Mouse (Mus musculus) lung, postnatal 0 days (tissue): ENCODE measurements around the gene Rap1b. TPM values are rescaled to one million over a fixed set of nuclear protein-coding genes. Genes with fewer than 3 reads are reported as not detected.

ENCODE experiments used
- ATAC-seq: fragments of 200-750 bp; cut with Nextera tagmentation; 2 replicates; pipeline ENCODE4 v1.8.0; 2017; ENCODE audit warnings: moderate library complexity
- DNase-seq: peaks from one replicate; pipeline ENCODE4 v3.0.0-alpha.2; 2016; ENCODE audit warnings: low spot score
- H3K27ac ChIP-seq: fragments of 300-500 bp; sonication (generic); 2 replicates; pipeline ENCODE4 v1.5.1; 2014; ENCODE audit warnings: antibody characterized with exemption, mild to moderate bottlenecking, low read length, mixed read lengths
- H3K27me3 ChIP-seq: fragments of 300-500 bp; sonication (generic); replicated peaks from 2 replicates; pipeline ENCODE4 v1.6.1; 2014; ENCODE audit warnings: low read length, mixed read lengths; ENCODE audit not compliant: insufficient read depth
- H3K36me3 ChIP-seq: fragments of 300-500 bp; sonication (generic); 2 replicates; pipeline ENCODE4 v1.6.1; 2014; ENCODE audit warnings: low read length, mixed read lengths; ENCODE audit not compliant: insufficient read depth
- H3K4me1 ChIP-seq: fragments of 300-500 bp; sonication (generic); 2 replicates; pipeline ENCODE4 v1.6.1; 2014; ENCODE audit warnings: antibody characterized with exemption, low read depth, low read length, mixed read lengths; ENCODE audit not compliant: insufficient read depth
- H3K4me2 ChIP-seq: fragments of 300-500 bp; sonication (generic); replicated peaks from 2 replicates; pipeline ENCODE4 v1.6.1; 2014; ENCODE audit warnings: low read depth, mild to moderate bottlenecking, low read length, moderate library complexity, mixed read lengths
- H3K4me3 ChIP-seq: fragments of 300-500 bp; sonication (generic); 2 replicates; pipeline ENCODE4 v1.5.1; 2014; ENCODE audit warnings: low read depth, low read length
- H3K9ac ChIP-seq: fragments of 300-500 bp; sonication (generic); replicated peaks from 2 replicates; pipeline ENCODE4 v1.6.1; 2014; ENCODE audit warnings: low read depth, mild to moderate bottlenecking
- H3K9me3 ChIP-seq: fragments of 300-500 bp; sonication (generic); 2 replicates; pipeline ENCODE4 v1.6.1; 2016; ENCODE audit warnings: low read length, mixed read lengths
- CTCF ChIP-seq: IDR thresholded peaks from 2 replicates; pipeline ENCODE4 v1.5.1; 2016; ENCODE audit warnings: antibody characterized with exemption, mild to moderate bottlenecking
- EP300 ChIP-seq: IDR thresholded peaks from 2 replicates; pipeline ENCODE4 v1.6.1; 2016; ENCODE audit warnings: antibody characterized with exemption, mild to moderate bottlenecking, control low read depth
- WGBS: fragments of 180-500 bp; shearing (Covaris S2); extraction: QIAGEN DNeasy Blood & Tissue Kit; methylation state at CpG from one replicate; pipeline ENCODE4 v1.1.7; 2014; 5-methylcytosine and 5-hydroxymethylcytosine counted together
- polyA plus RNA-seq: library from polyadenylated mRNA; unstranded; fragments of >200 nt; fragmentation: Nextera tagmentation; extraction: Ambion mirVana; gene quantifications from 2 replicates; pipeline ENCODE4 v1.2.1, GENCODE M21; 2015

Rap1b gene
- polyA plus RNA-seq, 1 experiment from 2014 or later, result 268 TPM

DNA sequence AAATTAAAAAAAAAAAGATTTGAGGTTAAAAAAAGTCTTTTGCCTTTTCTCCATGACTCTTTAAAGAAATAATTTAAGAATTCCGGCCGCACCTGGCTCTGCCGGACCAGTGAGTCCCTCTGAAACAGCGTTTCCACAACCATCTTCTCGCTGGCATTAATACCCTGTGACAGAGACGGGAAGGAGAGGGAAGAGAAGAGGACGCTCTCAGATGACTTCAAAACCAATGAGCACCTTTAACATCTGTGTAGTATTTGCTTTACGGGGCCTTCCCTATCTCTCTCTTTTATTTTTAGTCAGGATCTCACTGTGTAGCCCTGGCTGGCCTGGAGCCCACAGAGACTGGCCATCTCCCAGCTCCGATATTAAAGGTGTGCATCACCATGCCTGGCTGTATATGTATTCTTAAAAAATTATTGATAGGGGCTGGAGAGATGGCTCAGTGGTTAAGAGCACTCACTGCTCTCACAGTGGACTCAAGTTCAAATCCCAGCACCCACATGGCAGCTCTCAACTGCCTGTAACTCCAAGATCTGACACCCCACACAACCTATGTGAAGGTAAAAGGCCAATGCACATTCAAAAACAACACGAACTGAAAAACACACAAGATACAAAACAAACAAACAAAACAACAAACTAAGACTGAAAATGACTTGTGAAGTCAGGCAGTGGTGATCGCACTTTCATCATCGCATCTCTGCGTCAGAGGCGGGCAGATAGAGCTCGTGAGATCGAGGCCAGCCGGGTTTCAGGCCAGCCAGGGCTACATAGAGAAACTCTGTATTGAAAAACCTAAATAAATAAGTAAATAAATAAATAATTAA is 68.1 kb downstream of the Rap1b start:
- no peak for DNase-seq
- Histone ChIP-seq H3K36me3 (peaks cover 29% of the 10 kb centered on the region), H3K27me3 (no peaks in the 10 kb centered on the region), H3K4me3 (no peak overlapping the region), H3K9ac (no peak overlapping the region), H3K27ac (no peak overlapping the region), H3K9me3 (no peaks in the 10 kb centered on the region), H3K4me1 (no peaks in the 10 kb centered on the region), H3K4me2 (no peak overlapping the region)
- WGBS, result 93% methylated on average over 17 of the region's 17 CpGs
- TF ChIP-seq CTCF, result no peak
- no peak for TF ChIP-seq EP300
- ATAC-seq, result no peak

DNA sequence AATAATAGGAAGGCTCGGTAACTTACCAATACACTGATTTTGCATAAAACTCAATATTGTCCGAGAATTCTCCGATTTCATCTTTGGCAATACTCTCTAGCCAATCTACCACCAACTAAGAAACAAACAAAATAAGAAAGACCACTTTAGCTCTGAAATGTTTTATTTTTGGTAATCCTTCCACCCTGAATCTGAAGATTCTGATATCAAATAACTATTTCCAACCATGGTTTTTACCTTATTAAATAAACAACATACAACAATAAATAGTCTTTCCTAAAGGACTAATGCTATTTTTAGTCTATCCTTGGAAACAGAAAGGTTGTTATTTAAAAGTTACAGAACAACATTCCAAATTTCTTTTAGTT is 68.7 kb downstream of the Rap1b start:
- Histone ChIP-seq H3K9ac (no peak overlapping the region), H3K36me3 (peaks cover 35% of the 10 kb centered on the region), H3K4me3 (no peak overlapping the region), H3K27ac (no peak overlapping the region), H3K9me3 (no peaks in the 10 kb centered on the region), H3K4me2 (no peak overlapping the region), H3K27me3 (no peaks in the 10 kb centered on the region), H3K4me1 (no peaks in the 10 kb centered on the region)
- 94% methylated on average over 3 of the region's 3 CpGs for WGBS
- ATAC-seq, result no peak
- TF ChIP-seq EP300, result no peak
- no peak for TF ChIP-seq CTCF
- no peak for DNase-seq

DNA sequence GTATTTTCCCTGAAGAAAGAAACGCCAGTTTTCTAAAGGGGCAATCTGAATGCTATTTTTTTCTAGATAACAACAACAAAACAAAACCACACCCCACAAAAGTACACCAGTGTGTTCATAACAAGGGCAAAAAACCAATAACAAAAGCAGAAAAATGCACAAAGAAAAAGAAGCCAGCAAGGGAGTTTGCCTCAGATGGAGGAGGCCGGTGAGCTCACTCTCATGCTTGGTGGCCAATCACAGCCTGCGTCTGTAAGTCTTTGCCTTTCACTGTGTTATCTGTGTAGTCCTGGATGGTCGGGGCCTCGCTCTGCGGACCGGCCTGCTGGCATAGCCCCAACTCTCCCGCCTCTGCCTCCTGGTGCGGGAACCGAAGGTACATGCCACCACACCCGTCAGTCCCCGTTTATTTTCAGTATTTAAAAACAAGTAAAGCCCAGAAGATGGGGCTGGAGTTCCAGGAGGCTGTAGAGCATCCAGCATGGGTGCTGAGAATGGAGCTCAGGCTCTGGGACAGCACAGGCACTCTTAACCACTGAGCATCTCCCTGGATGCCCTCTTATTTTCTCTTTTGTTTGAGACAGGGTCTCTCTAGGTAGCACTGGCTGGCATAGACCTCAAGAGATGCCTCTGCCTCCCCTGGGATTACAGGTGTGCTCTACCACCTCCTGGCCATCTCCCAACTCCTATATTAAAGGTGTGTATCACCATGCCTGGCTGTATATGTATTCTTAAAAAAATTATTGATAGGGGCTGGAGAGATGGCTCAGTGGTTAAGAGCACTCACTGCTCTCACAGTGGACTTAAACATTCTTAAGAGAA is 69.3 kb downstream of the Rap1b start:
- H3K27ac ChIP-seq, result no peak overlapping the region
- no peaks in the 10 kb centered on the region for H3K9me3 ChIP-seq
- DNase-seq (no peak), ATAC-seq (no peak)
- H3K36me3 ChIP-seq, result peaks cover 37% of the 10 kb centered on the region
- no peak for TF ChIP-seq CTCF
- no peak for TF ChIP-seq EP300
- H3K27me3 ChIP-seq, result no peaks in the 10 kb centered on the region
- WGBS, result 94% methylated on average over 12 of the region's 12 CpGs
- H3K4me1 ChIP-seq, result no peaks in the 10 kb centered on the region
- no peak overlapping the region for H3K4me2 ChIP-seq
- H3K4me3 ChIP-seq, result no peak overlapping the region
- H3K9ac ChIP-seq, result no peak overlapping the region

DNA sequence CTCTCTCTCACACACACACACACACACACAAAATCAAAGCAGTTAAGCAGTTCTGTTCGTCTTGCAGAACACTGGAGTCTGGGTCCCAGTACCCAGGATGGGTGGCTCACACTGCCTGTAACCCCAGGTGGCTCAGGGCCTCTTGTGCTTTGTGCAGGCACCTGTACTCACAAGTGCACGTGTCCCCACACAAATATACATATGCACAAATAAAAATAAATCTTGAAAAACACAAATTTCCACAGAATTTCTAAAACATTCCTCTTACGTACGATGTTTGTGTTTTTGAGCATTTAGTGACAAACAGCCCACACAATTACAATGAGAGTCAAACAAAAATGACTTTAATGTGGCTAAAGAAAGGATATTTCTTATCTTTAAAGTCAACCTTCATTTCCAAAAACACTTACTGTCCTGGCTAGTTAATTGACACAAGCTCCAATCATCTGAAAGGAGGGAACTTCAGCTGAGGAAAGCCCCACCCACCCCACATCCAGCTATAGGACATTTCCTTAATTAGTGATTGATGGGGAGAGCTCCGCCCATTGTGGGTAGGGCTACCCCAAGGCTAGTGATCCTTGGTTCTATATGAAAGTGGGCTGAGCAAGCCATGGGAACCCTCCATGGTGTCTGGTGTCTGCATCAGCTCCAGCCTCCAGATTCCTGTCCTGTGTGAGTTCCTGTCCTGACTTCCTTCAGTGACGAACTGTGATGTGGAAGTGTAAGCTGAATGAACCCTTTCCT is 70.3 kb downstream of the Rap1b start:
- Histone ChIP-seq H3K27me3 (no peaks in the 10 kb centered on the region), H3K4me2 (no peak overlapping the region), H3K4me3 (no peak overlapping the region), H3K9me3 (no peaks in the 10 kb centered on the region), H3K9ac (no peak overlapping the region), H3K36me3 (peaks cover 28% of the 10 kb centered on the region), H3K4me1 (no peaks in the 10 kb centered on the region), H3K27ac (no peak overlapping the region)
- no peak for DNase-seq
- 90% methylated on average over 6 of the region's 6 CpGs for WGBS
- TF ChIP-seq CTCF, result no peak
- TF ChIP-seq EP300, result no peak
- no peak for ATAC-seq

DNA sequence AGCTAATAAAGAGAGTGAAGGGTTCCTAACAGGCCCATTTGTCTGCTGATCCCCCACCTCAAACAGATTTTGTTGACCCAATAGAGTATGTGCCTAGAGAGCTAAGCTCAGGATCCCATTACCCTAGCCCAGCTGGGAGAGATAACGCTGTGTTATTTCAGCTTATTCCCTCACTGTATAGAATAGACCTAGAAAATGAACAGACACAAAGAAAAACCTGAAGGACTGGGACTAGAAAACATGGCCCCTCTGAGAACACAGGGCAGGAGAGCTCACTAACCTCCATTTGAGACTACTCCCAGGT is 71.1 kb downstream of the Rap1b start:
- H3K4me3 ChIP-seq, result no peak overlapping the region
- H3K27ac ChIP-seq, result no peak overlapping the region
- no peaks in the 10 kb centered on the region for H3K27me3 ChIP-seq
- H3K4me2 ChIP-seq, result no peak overlapping the region
- no peaks in the 10 kb centered on the region for H3K9me3 ChIP-seq
- 100% methylated on average over 1 of the region's 1 CpGs for WGBS
- no peaks in the 10 kb centered on the region for H3K4me1 ChIP-seq
- DNase-seq, result no peak
- no peak overlapping the region for H3K9ac ChIP-seq
- H3K36me3 ChIP-seq, result peaks cover 32% of the 10 kb centered on the region
- no peak for ATAC-seq
- no peak for TF ChIP-seq CTCF
- no peak for TF ChIP-seq EP300
